Mouse (Mus musculus): Measurements from ENCODE around the gene Keap1. TPM values are rescaled to one million over a fixed set of nuclear protein-coding genes. Genes with fewer than 3 reads are reported as not detected.
"Not testable (repeated sequence)": the region's sequence is repeated elsewhere in the genome, so short reads cannot be mapped to it uniquely, and the experiment has no call there.

Gene Keap1
- polyA plus RNA-seq, 1 experiment from 2014 or later, result 53.9 TPM

DNA sequence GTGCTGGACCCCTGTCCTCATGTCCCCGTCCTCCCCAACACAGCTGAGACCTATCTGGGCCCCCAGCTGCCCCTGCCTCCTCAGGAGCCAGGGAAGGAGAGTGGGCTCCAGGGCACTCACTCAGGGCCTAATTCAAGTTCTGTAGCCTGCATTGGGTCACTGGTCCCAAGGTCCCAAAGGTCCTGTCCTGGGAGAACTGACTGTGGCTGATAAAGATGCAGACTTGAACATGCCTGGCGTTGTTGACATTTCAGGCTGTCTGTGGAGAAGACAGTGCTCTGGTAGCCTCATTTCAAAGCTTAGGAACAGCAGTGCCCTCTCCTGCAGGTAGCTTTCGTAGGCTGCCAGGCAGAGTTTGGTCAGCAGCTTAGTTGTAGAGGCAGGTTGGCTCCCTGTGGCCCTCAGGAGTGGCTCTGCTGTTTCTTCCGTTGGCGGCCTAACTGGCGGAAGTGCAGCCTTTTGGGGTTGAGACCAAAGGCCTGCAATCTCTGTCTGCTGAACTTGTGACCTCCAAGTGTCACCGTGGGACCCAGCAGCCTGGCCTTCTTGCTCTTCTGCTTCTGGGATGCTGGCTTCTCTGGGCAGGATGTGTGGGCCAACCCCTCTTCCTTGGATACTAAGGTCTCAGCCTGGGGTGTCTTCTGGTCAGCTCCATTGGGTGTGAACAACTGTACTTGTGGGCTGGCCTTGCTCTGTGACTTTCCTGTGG is 34.5 kb upstream of the Keap1 start:
- 89% methylated on average over 7 of the region's 7 CpGs for WGBS
- Histone ChIP-seq H3K27me3 (replicated peaks) (no peaks in the 10 kb centered on the region), H3K4me3 (no peak overlapping the region)

DNA sequence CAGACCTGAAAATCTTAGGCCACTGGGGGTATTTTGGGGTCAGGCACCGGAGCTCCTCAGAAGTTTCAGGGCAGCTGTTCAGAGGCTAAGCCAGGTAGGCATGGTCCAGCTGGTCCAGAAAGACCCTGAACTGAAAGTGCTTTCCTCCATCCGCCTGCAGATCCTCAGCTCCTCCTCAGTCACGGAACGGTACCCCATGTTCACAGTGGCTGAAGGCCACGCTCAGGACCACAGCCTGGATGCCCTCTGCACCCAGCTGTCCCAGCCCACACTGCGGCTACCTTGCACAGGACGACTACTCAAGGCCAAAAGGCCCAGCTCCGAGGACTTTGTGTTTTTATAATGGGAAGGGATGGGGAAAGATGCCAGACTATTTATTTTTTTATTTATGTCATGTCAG is 33.9 kb upstream of the Keap1 start:
- Histone ChIP-seq H3K4me3 (no peak overlapping the region), H3K27ac (no peak overlapping the region), H3K36me3 (peaks cover 96% of the 10 kb centered on the region), H3K9ac (no peak overlapping the region), H3K4me2 (replicated peaks) (no peak overlapping the region), H3K4me1 (no peaks in the 10 kb centered on the region), H3K27me3 (replicated peaks) (no peaks in the 10 kb centered on the region), H3K9me3 (no peaks in the 10 kb centered on the region)
- no peak for ATAC-seq (ENCODE audit: low FRiP score, low read depth)
- 88% methylated on average over 8 of the region's 8 CpGs for WGBS

More for the DNA sequence above, 34.5 kb upstream of the Keap1 start:
- Histone ChIP-seq H3K27ac (no peak overlapping the region), H3K9me3 (no peaks in the 10 kb centered on the region), H3K9ac (no peak overlapping the region), H3K4me1 (no peaks in the 10 kb centered on the region), H3K36me3 (peaks cover 92% of the 10 kb centered on the region), H3K4me2 (replicated peaks) (no peak overlapping the region)
- ATAC-seq (ENCODE audit: low FRiP score, low read depth), result no peak

DNA sequence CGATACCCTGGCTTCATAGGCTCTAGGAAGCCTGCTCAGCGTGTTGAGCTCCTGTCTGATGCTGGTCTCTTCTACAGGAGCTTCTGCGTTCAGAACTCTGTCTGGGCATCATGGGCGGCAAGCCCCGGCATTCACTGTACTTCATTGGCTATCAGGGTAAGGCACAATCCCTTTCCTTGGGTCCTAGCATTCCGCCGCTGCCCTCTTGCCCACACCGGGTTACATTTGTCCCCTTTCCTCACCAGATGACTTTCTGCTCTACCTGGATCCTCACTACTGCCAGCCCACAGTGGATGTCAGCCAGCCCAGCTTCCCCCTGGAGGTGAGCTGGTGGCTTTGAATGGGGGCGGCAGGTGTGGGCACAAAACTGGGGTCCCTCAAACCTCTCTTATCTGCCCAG is 33.2 kb upstream of the Keap1 start:
- peaks cover 90% of the 10 kb centered on the region for H3K36me3 ChIP-seq
- H3K4me1 ChIP-seq, result no peaks in the 10 kb centered on the region
- no peaks in the 10 kb centered on the region for H3K9me3 ChIP-seq
- no peak overlapping the region for H3K4me2 ChIP-seq (replicated peaks)
- no peaks in the 10 kb centered on the region for H3K27me3 ChIP-seq (replicated peaks)
- no peak for ATAC-seq (ENCODE audit: low FRiP score, low read depth)
- 91% methylated on average over 9 of the region's 9 CpGs for WGBS
- no peak overlapping the region for H3K9ac ChIP-seq
- H3K27ac ChIP-seq, result no peak overlapping the region
- H3K4me3 ChIP-seq, result no peak overlapping the region

DNA sequence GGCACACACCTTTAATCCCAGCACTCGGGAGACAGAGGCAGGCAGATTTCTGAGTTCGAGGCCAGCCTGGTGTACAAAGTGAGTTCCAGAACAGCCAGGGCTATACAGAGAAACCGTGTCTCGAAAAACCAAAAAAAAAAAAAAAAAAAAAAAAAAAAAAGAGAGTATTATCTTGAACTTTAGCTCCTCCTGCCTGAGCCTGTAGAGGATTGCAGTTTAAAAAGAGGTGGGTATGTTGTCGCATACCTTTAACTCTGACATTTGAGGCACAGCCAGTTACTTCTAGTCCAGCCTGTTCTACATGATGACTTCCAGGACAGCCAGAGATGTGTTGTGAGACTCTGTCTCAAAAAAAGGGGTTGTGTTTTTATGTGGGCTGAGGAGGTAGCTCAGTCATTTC is 30.4 kb upstream of the Keap1 start:
- H3K27ac ChIP-seq; H3K4me2 ChIP-seq (replicated peaks); H3K27me3 ChIP-seq (replicated peaks); H3K9ac ChIP-seq; ATAC-seq (ENCODE audit: low FRiP score, low read depth); H3K4me3 ChIP-seq; H3K9me3 ChIP-seq: not testable (repeated sequence)
- H3K4me1 ChIP-seq, result peaks cover 17% of the 10 kb centered on the region
- H3K36me3 ChIP-seq, result peaks cover 65% of the 10 kb centered on the region
- WGBS, result 85% methylated on average over 5 of the region's 5 CpGs

DNA sequence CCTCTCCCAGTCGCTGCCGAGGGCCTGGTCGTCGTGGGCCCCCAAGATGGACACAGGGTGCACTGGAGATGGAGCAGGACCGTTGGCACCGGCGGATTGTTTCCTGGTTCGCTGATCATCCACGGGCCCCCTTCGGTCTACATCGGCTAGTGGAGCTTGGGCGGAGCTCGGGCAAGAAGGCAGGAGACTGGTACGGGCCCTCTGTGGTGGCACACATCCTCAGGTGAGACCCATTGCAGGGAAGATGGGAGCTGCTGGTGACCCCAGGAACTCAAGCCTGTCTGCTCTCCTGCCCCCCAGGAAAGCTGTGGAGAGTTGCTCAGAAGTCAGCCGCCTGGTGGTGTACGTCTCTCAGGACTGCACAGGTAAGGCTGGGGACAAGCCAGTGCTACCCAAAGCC is 29.1 kb upstream of the Keap1 start:
- H3K9me3 ChIP-seq, result no peaks in the 10 kb centered on the region
- H3K4me2 ChIP-seq (replicated peaks), result no peak overlapping the region
- H3K9ac ChIP-seq, result no peak overlapping the region
- H3K4me3 ChIP-seq, result no peak overlapping the region
- 96% methylated on average over 16 of the region's 16 CpGs for WGBS
- no peaks in the 10 kb centered on the region for H3K27me3 ChIP-seq (replicated peaks)
- H3K27ac ChIP-seq, result no peak overlapping the region
- H3K36me3 ChIP-seq, result peaks cover 52% of the 10 kb centered on the region
- peaks cover 21% of the 10 kb centered on the region for H3K4me1 ChIP-seq
- no peak for ATAC-seq (ENCODE audit: low FRiP score, low read depth)

DNA sequence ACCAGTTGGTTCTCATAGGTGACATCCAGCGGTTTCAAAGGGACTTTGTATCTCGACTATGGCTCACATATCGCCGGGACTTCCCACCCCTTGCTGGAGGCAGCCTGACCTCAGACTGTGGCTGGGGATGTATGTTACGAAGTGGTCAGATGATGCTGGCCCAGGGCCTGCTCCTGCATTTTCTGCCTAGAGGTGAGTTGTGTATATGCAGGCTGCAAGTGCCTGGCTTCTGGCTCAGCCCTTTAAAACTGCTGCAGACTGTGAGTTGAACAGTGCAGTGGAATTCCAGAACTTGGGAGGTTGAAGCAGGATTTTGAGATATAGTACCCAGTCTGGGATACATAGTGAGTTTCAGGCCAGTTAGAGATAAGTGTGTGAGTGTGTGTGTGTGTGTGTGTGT is 27.7 kb upstream of the Keap1 start:
- no peak overlapping the region for H3K9ac ChIP-seq
- H3K27me3 ChIP-seq (replicated peaks), result no peaks in the 10 kb centered on the region
- peaks cover 21% of the 10 kb centered on the region for H3K4me1 ChIP-seq
- H3K36me3 ChIP-seq, result peaks cover 38% of the 10 kb centered on the region
- no peak overlapping the region for H3K27ac ChIP-seq
- no peak overlapping the region for H3K4me3 ChIP-seq
- H3K9me3 ChIP-seq, result no peaks in the 10 kb centered on the region
- H3K4me2 ChIP-seq (replicated peaks), result 0 out of 2 replicates have a peak overlapping the region, but pooled peaks have one; percentile 88
- ATAC-seq (ENCODE audit: low FRiP score, low read depth), result no peak
- WGBS, result 94% methylated on average over 5 of the region's 5 CpGs

DNA sequence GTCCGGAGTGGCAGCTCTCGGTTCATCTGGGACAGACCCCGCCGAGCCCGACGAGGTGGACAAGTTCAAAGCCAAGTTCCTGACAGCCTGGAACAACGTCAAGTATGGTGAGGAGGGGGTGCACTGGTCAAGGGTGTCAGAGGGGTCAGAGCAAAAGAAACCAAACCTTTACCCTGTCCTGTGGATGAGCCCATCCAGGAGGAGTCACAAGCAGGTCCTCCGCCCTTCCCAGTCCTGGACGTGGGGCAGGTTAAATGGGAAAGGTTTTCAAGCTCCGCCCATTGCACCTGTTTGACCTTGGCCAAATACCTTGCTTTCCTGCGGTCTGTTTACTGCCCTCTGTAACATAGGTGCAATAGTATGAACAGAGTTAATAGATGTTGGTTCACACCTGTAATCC is 26.4 kb upstream of the Keap1 start:
- Histone ChIP-seq H3K4me1 (peaks cover 21% of the 10 kb centered on the region), H3K4me2 (replicated peaks) (peak overlapping the region; percentile 88), H3K36me3 (peaks cover 25% of the 10 kb centered on the region), H3K27me3 (replicated peaks) (no peaks in the 10 kb centered on the region), H3K9ac (peak overlapping the region; percentile 81), H3K27ac (no peak overlapping the region), H3K4me3 (peak overlapping the region; percentile 80), H3K9me3 (no peaks in the 10 kb centered on the region)
- peak; percentile 45 for ATAC-seq (ENCODE audit: low FRiP score, low read depth)
- WGBS, result 9% methylated on average over 11 of the region's 11 CpGs

DNA sequence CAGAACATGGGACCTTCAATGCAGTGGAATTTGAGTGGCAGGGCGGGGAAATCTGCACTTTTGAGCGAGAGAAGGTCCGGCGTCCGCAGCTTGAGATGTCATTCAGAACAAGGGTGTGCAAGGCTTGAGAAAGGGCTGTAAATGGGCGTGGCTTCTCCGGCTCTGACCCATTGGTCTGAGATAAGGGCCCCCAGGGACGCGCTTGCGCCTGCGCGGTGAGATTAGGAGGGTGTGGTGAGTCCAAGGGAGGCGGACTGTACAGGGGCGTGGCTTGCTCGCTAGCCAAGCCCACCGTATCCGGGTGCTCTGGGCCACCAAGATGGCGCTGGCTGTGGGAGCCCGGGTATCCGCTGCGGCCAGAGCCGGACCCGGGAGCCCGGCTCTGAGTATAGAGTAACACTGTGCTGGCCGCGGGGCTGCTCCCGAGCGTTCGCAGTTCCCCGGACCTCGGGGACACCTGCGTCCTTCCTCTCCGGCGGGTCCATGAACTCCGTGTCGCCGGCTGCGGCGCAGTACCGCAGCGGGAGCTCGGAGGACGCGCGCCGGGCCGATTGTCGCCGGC is 25.9 kb upstream of the Keap1 start, which contains the start of gene Atg4d:
TSS of gene Atg4d (plus strand) at position 294 of the 562 bp plus-strand sequence.
- peaks cover 21% of the 10 kb centered on the region for H3K4me1 ChIP-seq
- WGBS, result under 1% methylated on average over 49 of the region's 49 CpGs
- peak within 1 kb of the TSS; percentile 80 for H3K4me3 ChIP-seq
- peaks cover 20% of the 10 kb centered on the region for H3K36me3 ChIP-seq
- 0 out of 2 replicates have a peak within 1 kb of the TSS, but pooled peaks have one; percentile 26 for H3K27ac ChIP-seq
- H3K9ac ChIP-seq, result peak within 1 kb of the TSS; percentile 81
- no peaks in the 10 kb centered on the region for H3K9me3 ChIP-seq
- no peaks in the 10 kb centered on the region for H3K27me3 ChIP-seq (replicated peaks)
- ATAC-seq (ENCODE audit: low FRiP score, low read depth), result peak; percentile 98
- peak within 1 kb of the TSS; percentile 88 for H3K4me2 ChIP-seq (replicated peaks)

DNA sequence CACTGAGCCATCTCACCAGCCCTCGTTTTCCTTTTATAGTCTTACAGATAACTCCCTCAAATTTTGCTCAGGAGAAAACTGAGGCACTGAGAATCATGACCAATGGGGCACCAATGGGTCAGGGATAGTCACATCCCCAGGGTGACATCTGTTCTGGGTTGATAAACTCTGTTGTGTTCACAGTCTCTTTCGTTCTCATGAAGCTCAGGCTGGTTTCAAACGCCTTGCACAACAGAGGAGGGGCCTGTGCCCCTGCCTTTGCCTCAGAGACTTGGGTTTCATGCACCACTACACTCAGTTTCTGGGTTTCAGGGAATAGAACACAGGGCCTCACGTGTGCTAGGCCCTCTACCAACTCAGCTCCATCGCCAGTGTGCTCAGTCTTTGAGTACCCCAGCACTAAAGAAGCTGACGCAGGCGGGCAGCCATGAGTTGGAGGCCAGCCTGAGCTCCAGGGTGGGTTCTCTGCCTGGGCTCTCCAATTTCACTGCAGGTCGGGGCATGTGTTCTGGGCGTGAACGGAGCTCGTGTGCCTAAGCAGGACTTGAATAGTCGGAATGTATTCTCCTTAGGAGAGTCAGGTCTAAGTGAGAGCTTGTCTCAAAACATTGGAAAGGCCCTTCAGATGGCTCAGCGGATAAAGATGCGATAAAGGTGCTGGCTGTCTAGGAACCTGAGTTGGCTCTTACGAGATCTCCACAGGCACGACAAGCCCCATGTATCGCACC is 25.3 kb upstream of the Keap1 start:
- Histone ChIP-seq H3K4me2 (replicated peaks) (peak overlapping the region; percentile 88), H3K9me3 (no peaks in the 10 kb centered on the region), H3K36me3 (peaks cover 14% of the 10 kb centered on the region), H3K27me3 (replicated peaks) (no peaks in the 10 kb centered on the region), H3K27ac (0 out of 2 replicates have a peak overlapping the region, but pooled peaks have one; percentile 26), H3K4me1 (peaks cover 21% of the 10 kb centered on the region), H3K4me3 (peak overlapping the region; percentile 80), H3K9ac (no peak overlapping the region)
- ATAC-seq (ENCODE audit: low FRiP score, low read depth), result peak; percentile 21
- 15% methylated on average over 17 of the region's 17 CpGs for WGBS

DNA sequence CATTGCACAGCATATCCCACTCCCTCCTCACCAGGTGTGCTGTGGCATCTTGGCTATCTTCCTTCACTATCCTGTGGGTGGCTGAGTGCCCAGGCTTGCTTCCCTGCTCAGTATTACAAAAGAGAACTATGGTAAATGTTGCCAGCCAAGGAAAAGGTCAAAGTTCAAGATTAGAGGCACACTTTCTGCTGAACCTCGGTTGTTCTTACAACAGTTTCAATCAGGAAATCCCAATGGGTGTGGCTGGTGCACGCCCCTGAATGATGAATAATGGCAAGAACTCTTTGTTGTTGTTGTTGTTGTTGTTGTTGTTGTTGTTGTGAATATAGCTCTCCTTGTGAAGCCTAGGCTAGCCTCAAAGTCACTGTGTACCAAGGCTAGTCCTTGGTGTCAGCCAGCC is 22.7 kb upstream of the Keap1 start:
- Histone ChIP-seq H3K4me1 (peaks cover 17% of the 10 kb centered on the region), H3K36me3 (no peaks in the 10 kb centered on the region)
- WGBS, result 55% methylated on average over 2 of the region's 2 CpGs

DNA sequence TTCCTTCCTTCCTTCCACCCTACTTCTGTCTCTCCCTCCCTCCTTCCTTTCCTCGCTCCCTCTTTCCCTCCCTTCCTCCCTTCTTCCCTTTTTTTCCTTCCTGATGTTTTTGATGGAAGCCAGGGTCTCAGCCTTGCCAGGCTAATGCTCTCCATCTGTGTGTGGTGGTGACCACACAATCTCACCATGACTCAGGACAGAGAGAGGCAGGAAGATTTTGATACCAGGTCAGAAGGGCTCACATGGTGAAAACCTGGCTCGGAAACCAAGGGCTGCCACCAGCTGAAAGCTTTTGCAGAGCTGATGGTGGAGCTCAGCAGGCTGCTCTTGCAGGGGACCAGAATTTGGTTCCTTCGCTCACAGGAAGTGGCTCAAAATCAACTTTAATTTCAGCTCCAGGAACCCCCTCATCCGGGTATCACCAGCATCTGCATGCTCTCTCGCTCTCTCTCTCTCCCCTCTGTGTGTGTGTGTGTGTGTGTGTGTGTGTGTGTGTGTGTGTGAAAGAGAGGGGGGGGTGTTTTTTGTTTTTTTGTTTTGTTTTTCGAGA is 21.4 kb upstream of the Keap1 start:
- Histone ChIP-seq H3K4me1 (peaks cover 5% of the 10 kb centered on the region; the same call in 1 of the 2 replicates), H3K27ac (no peak overlapping the region), H3K4me2 (replicated peaks) (no peak overlapping the region), H3K36me3 (no peaks in the 10 kb centered on the region), H3K4me3 (no peak overlapping the region), H3K9ac (no peak overlapping the region), H3K9me3 (no peaks in the 10 kb centered on the region), H3K27me3 (replicated peaks) (no peaks in the 10 kb centered on the region)
- 83% methylated on average over 6 of the region's 6 CpGs for WGBS
- no peak for ATAC-seq (ENCODE audit: low FRiP score, low read depth)

More for the DNA sequence above, 22.7 kb upstream of the Keap1 start:
- no peak for ATAC-seq (ENCODE audit: low FRiP score, low read depth)
- Histone ChIP-seq H3K27me3 (replicated peaks) (no peaks in the 10 kb centered on the region), H3K4me2 (replicated peaks) (no peak overlapping the region), H3K4me3 (no peak overlapping the region), H3K9me3 (no peaks in the 10 kb centered on the region), H3K27ac (no peak overlapping the region), H3K9ac (no peak overlapping the region)

DNA sequence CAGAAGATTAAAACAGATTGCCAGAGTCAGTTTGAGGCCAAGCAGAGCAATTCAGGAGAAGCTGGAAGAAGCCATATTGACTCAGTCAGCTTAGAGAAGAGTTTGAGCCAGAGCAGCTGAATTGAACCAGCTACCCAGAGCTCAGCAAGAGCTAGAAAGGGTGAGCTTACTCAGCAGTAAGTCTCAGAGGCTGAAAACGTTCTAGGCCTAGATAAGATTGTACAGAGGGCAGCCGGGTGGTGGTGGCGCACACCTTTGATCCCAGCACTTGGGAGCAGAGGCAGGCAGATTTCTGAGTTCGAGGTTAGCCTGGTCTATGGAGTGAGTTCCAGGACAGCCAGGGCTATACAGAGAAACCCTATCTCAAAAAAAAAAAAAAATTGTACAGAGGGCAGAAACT is 17.2 kb upstream of the Keap1 start:
- H3K4me1 ChIP-seq; H3K27me3 ChIP-seq (replicated peaks); H3K9ac ChIP-seq; H3K4me3 ChIP-seq; H3K9me3 ChIP-seq; ATAC-seq (ENCODE audit: low FRiP score, low read depth); H3K27ac ChIP-seq; H3K36me3 ChIP-seq; H3K4me2 ChIP-seq (replicated peaks): not testable (repeated sequence)
- WGBS, result 76% methylated on average over 4 of the region's 4 CpGs

All from neural tube, embryonic 12.5 days (tissue).